Mouse (Mus musculus) T-cell, adult 66 days (primary cell): ENCODE data around the gene Fcamr. TPM values are rescaled to one million over a fixed set of nuclear protein-coding genes. Genes with fewer than 3 reads are reported as not detected.

Experiments
- total RNA-seq, 2 experiments: library from RNA; stranded (reverse); gene quantifications; 3 replicates in 1 of 2; 4 replicates in 1 of 2; pipeline ENCODE4 v1.2.4; 2023

Gene Fcamr
- not detected for total RNA-seq

GRCm38 (mm10) chr1:130800602-130801001 is at the start of gene Fcamr:
Gene Fcamr (plus strand): TSS chr1:130800902.

GRCm38 (mm10) chr1:130826448-130826847 is 25.7 kb downstream of the Fcamr start, which contains the start of gene Pigr:
Gene Pigr (plus strand): TSS chr1:130826684.

Other genes starting within 250 kb of the Fcamr start
- gene Zp3r, start 171.3 kb upstream of the Fcamr start, total RNA-seq = not detected
- gene C4bp, start 139.3 kb upstream of the Fcamr start, total RNA-seq = not detected
- gene Gm29427, start 85.1 kb upstream of the Fcamr start, total RNA-seq = not detected
- gene Yod1, start 83.6 kb upstream of the Fcamr start, total RNA-seq = 10 to 100 TPM; 14.0 to 14.3 TPM
- 10 to 100 TPM; 18.8 to 19.8 TPM for gene Pfkfb2, start 71.6 kb upstream of the Fcamr start, total RNA-seq
- 1 to 10 TPM; 1.0 to 1.7 TPM for gene AA986860, start 68.9 kb upstream of the Fcamr start, total RNA-seq
- gene Pigr, start 25.8 kb downstream of the Fcamr start, total RNA-seq = not detected
- 1 to 10 TPM; 1.5 to 3.5 TPM for gene Fcmr, start 64.8 kb downstream of the Fcamr start, total RNA-seq
- not detected for gene Il24, start 86.6 kb downstream of the Fcamr start, total RNA-seq
- gene Il20, start 110.5 kb downstream of the Fcamr start, total RNA-seq = not detected
- gene Il19, start 139.2 kb downstream of the Fcamr start, total RNA-seq = not detected
- 1 to 10 TPM; 2.3 to 5.7 TPM for gene Il10, start 218.9 kb downstream of the Fcamr start, total RNA-seq